Mouse (Mus musculus): Measurements from ENCODE around the gene Mif4gd.

The Mif4gd gene

GRCm38 (mm10) chr11:115611173-115611572 lies 1.6 kb downstream of the Mif4gd start:
- no peak for DNase-seq

GRCm38 (mm10) chr11:115609576-115609975 lies 3.2 kb downstream of the Mif4gd start:
- DNase-seq = no peak

GRCm38 (mm10) chr11:115608421-115609399 lies 4.1 kb downstream of the Mif4gd start:
- no peak for DNase-seq

GRCm38 (mm10) chr11:115606733-115607132 lies 6.0 kb downstream of the Mif4gd start:
- no peak for DNase-seq

GRCm38 (mm10) chr11:115604304-115604696 lies 8.5 kb downstream of the Mif4gd start:
- DNase-seq = no peak

- peak; percentile 87 for DNase-seq
Observed at GRCm38 (mm10) chr11:115603476-115604303, 9.1 kb downstream of the Mif4gd start, which contains the start of the genes Mrps7 and Gga3. TSS of gene Mrps7 (plus strand) at chr11:115603925. TSS of gene Gga3 (minus strand) at chr11:115604051.

- no peak for DNase-seq
Observed at GRCm38 (mm10) chr11:115603128-115603475, 9.7 kb downstream of the Mif4gd start.

- DNase-seq = no peak
Observed at GRCm38 (mm10) chr11:115601174-115601573, 11.6 kb downstream of the Mif4gd start.

GRCm38 (mm10) chr11:115600743-115601142 lies 12.0 kb downstream of the Mif4gd start:
- DNase-seq = no peak

GRCm38 (mm10) chr11:115599722-115600121 lies 13.0 kb downstream of the Mif4gd start:
- no peak for DNase-seq

GRCm38 (mm10) chr11:115598309-115598708 lies 14.5 kb downstream of the Mif4gd start:
- no peak for DNase-seq

- no peak for DNase-seq
Observed at GRCm38 (mm10) chr11:115595209-115595608, 17.6 kb downstream of the Mif4gd start.

GRCm38 (mm10) chr11:115590526-115591075 lies 22.2 kb downstream of the Mif4gd start:
- no peak for DNase-seq

- DNase-seq = no peak
Observed at GRCm38 (mm10) chr11:115587984-115588383, 24.8 kb downstream of the Mif4gd start.

GRCm38 (mm10) chr11:115586403-115586802 lies 26.4 kb downstream of the Mif4gd start:
- DNase-seq = no peak

- DNase-seq = no peak
Observed at GRCm38 (mm10) chr11:115585573-115586100, 27.1 kb downstream of the Mif4gd start.

- DNase-seq = no peak
Observed at GRCm38 (mm10) chr11:115584376-115585073, 28.2 kb downstream of the Mif4gd start.

- no peak for DNase-seq
Observed at GRCm38 (mm10) chr11:115582913-115583606, 29.7 kb downstream of the Mif4gd start.

- DNase-seq = no peak
Observed at GRCm38 (mm10) chr11:115579080-115579479, 33.7 kb downstream of the Mif4gd start.

- DNase-seq = no peak
Observed at GRCm38 (mm10) chr11:115564961-115565360, 47.8 kb downstream of the Mif4gd start.

- peak; percentile 98 for DNase-seq
Observed at GRCm38 (mm10) chr11:115564064-115564809, 48.5 kb downstream of the Mif4gd start, which contains the start of gene Nup85. TSS of gene Nup85 (plus strand) at chr11:115564434.

Measured in cerebellum, adult 11 months (tissue).